ENCODE assay signal across 14 mouse cellular contexts in the genomic region with DNA sequence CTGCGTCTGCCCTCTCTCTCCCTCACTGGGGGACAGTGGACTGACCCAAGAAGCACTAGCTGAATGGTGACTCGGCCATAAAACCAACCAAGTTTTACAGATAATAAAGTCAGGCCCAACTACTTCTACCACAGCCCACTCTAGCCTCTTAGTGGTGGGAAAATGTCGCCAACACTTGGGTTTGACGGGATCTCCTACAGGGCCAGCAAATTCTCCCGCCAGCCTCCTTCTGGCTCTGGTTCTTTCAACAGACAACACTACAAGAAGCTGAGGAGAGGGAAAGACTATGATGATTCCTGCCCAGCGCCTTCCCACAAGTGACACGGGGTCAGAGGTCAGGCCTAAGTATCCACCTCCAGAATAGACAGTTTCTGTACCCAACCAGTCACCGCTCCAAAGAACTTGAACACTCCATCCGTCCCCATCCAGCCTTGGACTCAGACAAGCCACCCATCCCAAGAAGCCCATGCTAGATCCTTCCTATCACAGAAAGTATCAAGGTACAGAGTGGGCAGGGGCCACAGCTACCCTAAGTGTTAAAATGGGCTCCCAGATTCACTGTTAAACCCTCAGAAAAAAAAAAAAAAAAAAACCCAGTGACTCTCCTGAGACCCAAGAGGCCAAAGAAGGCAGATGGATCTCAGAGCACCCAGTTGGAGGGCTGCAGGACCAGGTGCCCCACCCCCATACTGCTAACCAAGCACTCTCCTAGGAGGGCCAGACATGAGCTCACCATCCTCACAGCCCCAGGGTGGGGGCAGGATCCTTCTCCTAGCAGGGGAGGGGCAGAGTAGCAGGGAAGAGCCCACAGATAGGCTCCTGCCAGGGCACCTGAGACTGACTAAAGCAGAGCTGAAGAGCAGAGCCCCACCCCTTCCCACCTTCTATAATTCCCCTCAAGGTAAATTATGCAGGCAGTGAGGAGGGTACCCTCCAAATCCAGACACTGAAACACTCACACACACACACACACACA. TPM values are rescaled to one million over a fixed set of nuclear protein-coding genes. Genes with fewer than 3 reads are reported as not detected.
A peak's percentile ranks its signal among the peaks of the same experiment; 100 is the strongest.
DNase-seq lines count a peak whose midpoint lies in the region; ATAC-seq lines count a peak whose summit lies in the region.
"Had no signal": no experiment of that assay in that cellular context is flagged by ENCODE, and none has a peak within 500 bp of the region (broad histone marks: within the 10 kb centered on the region; RNA-seq: fewer than 3 reads in every experiment).

No protein-coding gene starts in this region.

- peaks cover 28% of the 10 kb centered on the region for H3K4me1 ChIP-seq in lung, embryonic 16.5 days (replicated peaks; ENCODE audit: control insufficient read depth, insufficient read depth, low read length)
- H3K4me1 ChIP-seq in hindbrain, embryonic 11.5 days (replicated peaks; ENCODE audit: control insufficient read depth, insufficient read depth, low read length), result peaks cover 60% of the 10 kb centered on the region
- peaks cover 93% of the 10 kb centered on the region for H3K4me1 ChIP-seq in midbrain, embryonic 12.5 days

- no peaks in the 10 kb centered on the region for H3K27me3 ChIP-seq in lung, embryonic 16.5 days (ENCODE audit: control insufficient read depth, insufficient read depth, low read depth, low read length)
- no peaks in the 10 kb centered on the region for H3K27me3 ChIP-seq in hindbrain, embryonic 11.5 days (ENCODE audit: control insufficient read depth, insufficient read depth, low read length)
- H3K27me3 ChIP-seq in midbrain, embryonic 12.5 days, result no peaks in the 10 kb centered on the region

- H3K27ac ChIP-seq in lung, embryonic 16.5 days (ENCODE audit: low read length), result no peak overlapping the region; the same call in 1 of the 2 replicates
- H3K27ac ChIP-seq in hindbrain, embryonic 11.5 days (ENCODE audit: low read depth, low read length), result peak overlapping the region; percentile 95
- H3K27ac ChIP-seq in midbrain, embryonic 12.5 days (replicated peaks), result peak overlapping the region; percentile 99

- no peaks in the 10 kb centered on the region for H3K36me3 ChIP-seq in lung, embryonic 16.5 days (ENCODE audit: control insufficient read depth, insufficient read depth, low read length)
- H3K36me3 ChIP-seq in hindbrain, embryonic 11.5 days (ENCODE audit: control insufficient read depth, insufficient read depth, low read length), result no peaks in the 10 kb centered on the region
- peaks cover 21% of the 10 kb centered on the region for H3K36me3 ChIP-seq in midbrain, embryonic 12.5 days

- no peaks in the 10 kb centered on the region for H3K9me3 ChIP-seq in lung, embryonic 16.5 days (ENCODE audit: control insufficient read depth, low read length)
- H3K9me3 ChIP-seq in hindbrain, embryonic 11.5 days (ENCODE audit: control insufficient read depth, low read length), result no peaks in the 10 kb centered on the region
- no peaks in the 10 kb centered on the region for H3K9me3 ChIP-seq in midbrain, embryonic 12.5 days

- H3K4me3 ChIP-seq in lung, embryonic 16.5 days (ENCODE audit: low read length), result no peak overlapping the region
- no peak overlapping the region for H3K4me3 ChIP-seq in hindbrain, embryonic 11.5 days (ENCODE audit: low read depth, low read length)
- H3K4me3 ChIP-seq in midbrain, embryonic 12.5 days, result no peak overlapping the region

- H3K4me2 ChIP-seq in lung, embryonic 16.5 days (ENCODE audit: low read depth, low read length), result no peak overlapping the region
- peak overlapping the region; percentile 18; the same call in 1 of the 2 replicates for H3K4me2 ChIP-seq in hindbrain, embryonic 11.5 days (replicated peaks; ENCODE audit: low read depth, low read length)
- peak overlapping the region; percentile 54 for H3K4me2 ChIP-seq in midbrain, embryonic 12.5 days (replicated peaks)

- H3K9ac ChIP-seq in lung, embryonic 16.5 days (ENCODE audit: low read length), result no peak overlapping the region
- H3K9ac ChIP-seq in hindbrain, embryonic 11.5 days (ENCODE audit: low read depth, low read length), result no peak overlapping the region
- H3K9ac ChIP-seq in midbrain, embryonic 12.5 days (replicated peaks), result no peak overlapping the region

- WGBS in lung, embryonic 16.5 days, result 84% methylated on average over 9 of the region's 9 CpGs
- 52% methylated on average over 9 of the region's 9 CpGs for WGBS in hindbrain, embryonic 11.5 days
- WGBS in midbrain, embryonic 12.5 days, result 68% methylated on average over 9 of the region's 9 CpGs

- no peak for DNase-seq in lung, postnatal 10 days
- DNase-seq in hindbrain, embryonic 11.5 days (ENCODE audit: low spot score), result no peak
- DNase-seq in spleen, postnatal 10 days (ENCODE audit: low spot score in 2 of 2), result no peak
- DNase-seq in frontal cortex, postnatal 36 days (ENCODE audit: low spot score in 2 of 2), result no peak
- no peak for DNase-seq in thymus, postnatal 25 days
- DNase-seq: heart, adult 18-20 months; liver; spleen, adult 18-20 months had no signal

- peak; percentile 41 for ATAC-seq in lung, embryonic 16.5 days (ENCODE audit: low read depth)
- ATAC-seq in hindbrain, embryonic 11.5 days (ENCODE audit: low FRiP score), result no peak
- ATAC-seq in midbrain, embryonic 12.5 days (ENCODE audit: low FRiP score, low read depth), result no peak
- no peak for ATAC-seq in granulocyte monocyte progenitor cell, adult 5-6 weeks (replicated peaks; ENCODE audit: poor library complexity, severe bottlenecking)
- ATAC-seq: inflammation-experienced regulatory T-cells, adult 6 months had no signal

RNA-seq across cellular contexts. Expression of a gene that starts 9.6 kb away (rescaled TPM):
- 10.8 and 12.2 TPM in 2 replicates for polyA plus RNA-seq in lung, embryonic 16.5 days (2015; fragmentation: Nextera tagmentation; extraction: Ambion mirVana)
- polyA plus RNA-seq in hindbrain, embryonic 11.5 days (2014; fragmentation: Nextera tagmentation; extraction: Ambion mirVana), result 60.3 and 61.6 TPM in 2 replicates
- 56.9 and 60.9 TPM in 2 replicates for polyA plus RNA-seq in midbrain, embryonic 12.5 days (2016; fragmentation: Nextera tagmentation; extraction: Ambion mirVana)
- 3.0 and 6.3 TPM in 2 replicates for total RNA-seq in granulocyte monocyte progenitor cell, adult 5-6 weeks (2014; fragmentation: Nextera tagmentation)
- total RNA-seq in granulocyte monocyte progenitor cell, adult 5-6 weeks (2017), result 1.5 and 2.5 TPM in 2 replicates

RNA-seq across cellular contexts. Expression of a gene that starts 38.7 kb away (rescaled TPM):
- not detected in 2 replicates for polyA plus RNA-seq in lung, embryonic 16.5 days (2015; fragmentation: Nextera tagmentation; extraction: Ambion mirVana)
- 20.5 and 22.3 TPM in 2 replicates for polyA plus RNA-seq in hindbrain, embryonic 11.5 days (2014; fragmentation: Nextera tagmentation; extraction: Ambion mirVana)
- polyA plus RNA-seq in midbrain, embryonic 12.5 days (2016; fragmentation: Nextera tagmentation; extraction: Ambion mirVana), result 11.1 and 11.5 TPM in 2 replicates
- not detected in 2 replicates for total RNA-seq in granulocyte monocyte progenitor cell, adult 5-6 weeks (2014; fragmentation: Nextera tagmentation)
- not detected in 2 replicates for total RNA-seq in granulocyte monocyte progenitor cell, adult 5-6 weeks (2017)
- total RNA-seq: heart, adult 18-20 months; megakaryocyte, adult 5-6 weeks had no signal
- polyA plus RNA-seq: inflammation-experienced regulatory T-cells, adult 6 months; urinary bladder, adult 2 months had no signal

Comparison
In these comparisons a context has a peak if more than half of its experiments do, and no peak if none do; other contexts are left out.
1. RNA of a gene that starts 38.7 kb away (polyA plus RNA-seq): 20.5 to 22.3 TPM in hindbrain, embryonic 11.5 days and 11.1 to 11.5 TPM in midbrain, embryonic 12.5 days; not detected in lung, embryonic 16.5 days; every median in the first group is over 10 times any median in the second.